Mouse (Mus musculus): ENCODE results near the gene Zfp366. TPM values are rescaled to one million over a fixed set of nuclear protein-coding genes. Genes with fewer than 3 reads are reported as not detected.

Gene Zfp366
- polyA plus RNA-seq, 1 experiment from 2014 or later, result 0.47 TPM

- H3K4me3 ChIP-seq, result no peak overlapping the region
- no peak for DNase-seq (ENCODE audit: extremely low spot score, low spot score)
- H3K27me3 ChIP-seq (ENCODE audit: poor library complexity, severe bottlenecking), result no peaks in the 10 kb centered on the region
- 90% methylated on average over 2 of the region's 2 CpGs for WGBS
- H3K4me1 ChIP-seq, result peaks cover 12% of the 10 kb centered on the region; the same call in 1 of the 2 replicates
- H3K36me3 ChIP-seq (replicated peaks), result no peaks in the 10 kb centered on the region
- peaks cover 6% of the 10 kb centered on the region; the same call in 1 of the 2 replicates for H3K9me3 ChIP-seq
- H3K27ac ChIP-seq, result no peak overlapping the region
These were observed 66.2 kb downstream of the Zfp366 start for GRCm38 (mm10) chr13:99250806-99251205.

GRCm38 (mm10) chr13:99254215-99254614, 69.6 kb downstream of the Zfp366 start:
- DNase-seq (ENCODE audit: extremely low spot score, low spot score), result no peak
- H3K4me1 ChIP-seq, result peaks cover 8% of the 10 kb centered on the region; the same call in 1 of the 2 replicates
- no peak overlapping the region for H3K27ac ChIP-seq
- peaks cover 6% of the 10 kb centered on the region; the same call in 1 of the 2 replicates for H3K9me3 ChIP-seq
- H3K27me3 ChIP-seq (ENCODE audit: poor library complexity, severe bottlenecking), result no peaks in the 10 kb centered on the region
- H3K36me3 ChIP-seq (replicated peaks), result no peaks in the 10 kb centered on the region
- no peak overlapping the region for H3K4me3 ChIP-seq

GRCm38 (mm10) chr13:99254781-99255180, 70.2 kb downstream of the Zfp366 start:
- DNase-seq (ENCODE audit: extremely low spot score, low spot score), result no peak
- Histone ChIP-seq H3K4me3 (no peak overlapping the region), H3K36me3 (replicated peaks) (no peaks in the 10 kb centered on the region), H3K27me3 (ENCODE audit: poor library complexity, severe bottlenecking) (no peaks in the 10 kb centered on the region), H3K27ac (no peak overlapping the region), H3K9me3 (peaks cover 6% of the 10 kb centered on the region; the same call in 1 of the 2 replicates), H3K4me1 (peaks cover 8% of the 10 kb centered on the region; the same call in 1 of the 2 replicates)
- WGBS, result 61% methylated on average over 3 of the region's 3 CpGs

GRCm38 (mm10) chr13:99256916-99257315, 72.3 kb downstream of the Zfp366 start:
- peaks cover 8% of the 10 kb centered on the region; the same call in 1 of the 2 replicates for H3K4me1 ChIP-seq
- H3K27me3 ChIP-seq (ENCODE audit: poor library complexity, severe bottlenecking), result no peaks in the 10 kb centered on the region
- 92% methylated on average over 4 of the region's 4 CpGs for whole genome bisulfite sequencing
- H3K9me3 ChIP-seq, result peaks cover 6% of the 10 kb centered on the region; the same call in 1 of the 2 replicates
- H3K4me3 ChIP-seq, result no peak overlapping the region
- no peak overlapping the region for H3K27ac ChIP-seq
- DNase-seq (ENCODE audit: extremely low spot score, low spot score), result no peak
- H3K36me3 ChIP-seq (replicated peaks), result no peaks in the 10 kb centered on the region

- 92% methylated on average over 3 of the region's 3 CpGs for WGBS
- Histone ChIP-seq H3K27me3 (ENCODE audit: poor library complexity, severe bottlenecking) (no peaks in the 10 kb centered on the region), H3K4me1 (peaks cover 8% of the 10 kb centered on the region; the same call in 1 of the 2 replicates), H3K27ac (no peak overlapping the region), H3K4me3 (no peak overlapping the region), H3K36me3 (replicated peaks) (no peaks in the 10 kb centered on the region), H3K9me3 (no peaks in the 10 kb centered on the region)
- no peak for DNase-seq (ENCODE audit: extremely low spot score, low spot score)
These were observed 74.1 kb downstream of the Zfp366 start for GRCm38 (mm10) chr13:99258677-99259076.

- DNase-seq (ENCODE audit: extremely low spot score, low spot score), result no peak
- no peak overlapping the region for H3K4me3 ChIP-seq
- no peaks in the 10 kb centered on the region for H3K36me3 ChIP-seq (replicated peaks)
- H3K9me3 ChIP-seq, result no peaks in the 10 kb centered on the region
- H3K27me3 ChIP-seq (ENCODE audit: poor library complexity, severe bottlenecking), result no peaks in the 10 kb centered on the region
- peaks cover 3% of the 10 kb centered on the region; the same call in 1 of the 2 replicates for H3K4me1 ChIP-seq
- H3K27ac ChIP-seq, result no peak overlapping the region
- 86% methylated on average over 15 of the region's 15 CpGs for WGBS
These were observed 75.0 kb downstream of the Zfp366 start for GRCm38 (mm10) chr13:99259502-99260174.

GRCm38 (mm10) chr13:99262406-99262805, 77.8 kb downstream of the Zfp366 start:
- no peak for DNase-seq (ENCODE audit: extremely low spot score, low spot score)
- Histone ChIP-seq H3K36me3 (replicated peaks) (no peaks in the 10 kb centered on the region), H3K4me3 (no peak overlapping the region), H3K27me3 (ENCODE audit: poor library complexity, severe bottlenecking) (no peaks in the 10 kb centered on the region), H3K9me3 (no peaks in the 10 kb centered on the region), H3K27ac (no peak overlapping the region), H3K4me1 (no peaks in the 10 kb centered on the region)
- WGBS, result 76% methylated on average over 1 of the region's 1 CpGs

- Histone ChIP-seq H3K4me3 (no peak overlapping the region), H3K4me1 (no peaks in the 10 kb centered on the region), H3K27ac (no peak overlapping the region), H3K36me3 (replicated peaks) (no peaks in the 10 kb centered on the region), H3K9me3 (no peaks in the 10 kb centered on the region), H3K27me3 (ENCODE audit: poor library complexity, severe bottlenecking) (no peaks in the 10 kb centered on the region)
- no peak for DNase-seq (ENCODE audit: extremely low spot score, low spot score)
- WGBS, result 81% methylated on average over 4 of the region's 4 CpGs
These were observed 78.6 kb downstream of the Zfp366 start for GRCm38 (mm10) chr13:99263159-99263783.

- WGBS, result 87% methylated on average over 6 of the region's 6 CpGs
- H3K9me3 ChIP-seq, result no peaks in the 10 kb centered on the region
- no peaks in the 10 kb centered on the region for H3K27me3 ChIP-seq (ENCODE audit: poor library complexity, severe bottlenecking)
- no peaks in the 10 kb centered on the region for H3K36me3 ChIP-seq (replicated peaks)
- H3K4me1 ChIP-seq, result no peaks in the 10 kb centered on the region
- no peak for DNase-seq (ENCODE audit: extremely low spot score, low spot score)
- H3K27ac ChIP-seq, result no peak overlapping the region
- H3K4me3 ChIP-seq, result no peak overlapping the region
These were observed 79.9 kb downstream of the Zfp366 start for GRCm38 (mm10) chr13:99264483-99264882.

GRCm38 (mm10) chr13:99272046-99272445, 87.4 kb downstream of the Zfp366 start:
- Histone ChIP-seq H3K27ac (no peak overlapping the region), H3K4me3 (no peak overlapping the region), H3K9me3 (no peaks in the 10 kb centered on the region), H3K27me3 (ENCODE audit: poor library complexity, severe bottlenecking) (no peaks in the 10 kb centered on the region), H3K4me1 (no peaks in the 10 kb centered on the region), H3K36me3 (replicated peaks) (no peaks in the 10 kb centered on the region)
- no peak for DNase-seq (ENCODE audit: extremely low spot score, low spot score)
- 90% methylated on average over 3 of the region's 3 CpGs for WGBS

- no peak for DNase-seq (ENCODE audit: extremely low spot score, low spot score)
- no peaks in the 10 kb centered on the region for H3K9me3 ChIP-seq
- H3K4me3 ChIP-seq, result no peak overlapping the region
- over 99% methylated on average over 3 of the region's 3 CpGs for WGBS
- no peak overlapping the region for H3K27ac ChIP-seq
- no peaks in the 10 kb centered on the region for H3K27me3 ChIP-seq (ENCODE audit: poor library complexity, severe bottlenecking)
- no peaks in the 10 kb centered on the region for H3K36me3 ChIP-seq (replicated peaks)
- H3K4me1 ChIP-seq, result peaks cover 4% of the 10 kb centered on the region; the same call in 1 of the 2 replicates
These were observed 92.9 kb downstream of the Zfp366 start for GRCm38 (mm10) chr13:99277521-99277920.

- no peak for DNase-seq (ENCODE audit: extremely low spot score, low spot score)
- H3K36me3 ChIP-seq (replicated peaks), result no peaks in the 10 kb centered on the region
- H3K4me3 ChIP-seq, result no peak overlapping the region
- H3K9me3 ChIP-seq, result no peaks in the 10 kb centered on the region
- H3K4me1 ChIP-seq, result peaks cover 5% of the 10 kb centered on the region; the same call in 1 of the 2 replicates
- 84% methylated on average over 6 of the region's 6 CpGs for WGBS
- no peak overlapping the region for H3K27ac ChIP-seq
- no peaks in the 10 kb centered on the region for H3K27me3 ChIP-seq (ENCODE audit: poor library complexity, severe bottlenecking)
These were observed 93.9 kb downstream of the Zfp366 start for GRCm38 (mm10) chr13:99278511-99278910.

- Histone ChIP-seq H3K4me1 (peaks cover 13% of the 10 kb centered on the region), H3K27ac (no peak overlapping the region), H3K36me3 (replicated peaks) (no peaks in the 10 kb centered on the region), H3K4me3 (no peak overlapping the region), H3K27me3 (ENCODE audit: poor library complexity, severe bottlenecking) (no peaks in the 10 kb centered on the region), H3K9me3 (no peaks in the 10 kb centered on the region)
- WGBS, result 80% methylated on average over 10 of the region's 10 CpGs
- no peak for DNase-seq (ENCODE audit: extremely low spot score, low spot score)
These were observed 94.7 kb downstream of the Zfp366 start for GRCm38 (mm10) chr13:99279351-99279750.
